Mouse (Mus musculus) C2C12 (cell line): Measurements from ENCODE around the gene Duxf3. TPM values are rescaled to one million over a fixed set of nuclear protein-coding genes. Genes with fewer than 3 reads are reported as not detected.

Source experiments
- H3K27me3 ChIP-seq: one replicate; pipeline ENCODE4 v1.6.1; 2011; ENCODE audit not compliant: control insufficient read depth, insufficient read depth, insufficient read length
- H3K36me3 ChIP-seq: one replicate; pipeline ENCODE4 v1.6.1; 2011; ENCODE audit not compliant: control insufficient read depth, insufficient read depth
- H3K4me3 ChIP-seq: one replicate; pipeline ENCODE4 v1.5.1; 2011; ENCODE audit warnings: mild to moderate bottlenecking, control low read depth; ENCODE audit not compliant: poor library complexity, insufficient read depth, severe bottlenecking
- H3K79me2 ChIP-seq: one replicate; pipeline ENCODE4 v1.6.1; 2011; ENCODE audit not compliant: control insufficient read depth, insufficient read depth
- H3K79me3 ChIP-seq: one replicate; pipeline ENCODE4 v1.6.1; 2011; ENCODE audit warnings: low read depth, control low read depth
- H3ac ChIP-seq: one replicate; pipeline ENCODE3; 2011; ENCODE audit warnings: low read depth; ENCODE audit not compliant: control insufficient read depth, insufficient read length
- CEBPB ChIP-seq: IDR thresholded peaks from one replicate; pipeline ENCODE4 v1.6.1; 2011; ENCODE audit warnings: low read depth, mild to moderate bottlenecking, control low read depth, moderate library complexity
- CTCF ChIP-seq: IDR thresholded peaks from one replicate; pipeline ENCODE4 v1.5.1; 2011; ENCODE audit not compliant: control insufficient read depth, insufficient read depth, insufficient read length
- FOSL1 ChIP-seq: IDR thresholded peaks from one replicate; pipeline ENCODE4 v1.8.0; 2011; ENCODE audit warnings: mild to moderate bottlenecking, low read length; ENCODE audit not compliant: poor library complexity, insufficient read depth, severe bottlenecking
- MAX ChIP-seq: IDR thresholded peaks from one replicate; pipeline ENCODE4 v1.6.1; 2011; ENCODE audit warnings: mild to moderate bottlenecking, control low read depth
- MYOD1 ChIP-seq: IDR thresholded peaks from one replicate; pipeline ENCODE4 v1.6.1; 2011; ENCODE audit warnings: low read depth; ENCODE audit not compliant: control insufficient read depth, insufficient read length
- MYOG ChIP-seq: IDR thresholded peaks from one replicate; pipeline ENCODE4 v1.6.1; 2011; ENCODE audit not compliant: control insufficient read depth, insufficient read length; ENCODE audit errors: extremely low read depth
- USF1 ChIP-seq: IDR thresholded peaks from one replicate; pipeline ENCODE4 v1.6.1; 2011; ENCODE audit warnings: low read depth, mild to moderate bottlenecking, control low read depth, moderate library complexity
- polyA plus RNA-seq: library from polyadenylated mRNA; unstranded; fragments of >200 nt; fragmentation: generic; extraction: Trizol; gene quantifications from one replicate; pipeline ENCODE4 v1.2.1, GENCODE M21; 2012; ENCODE audit warnings: missing spikeins

The Duxf3 gene
- polyA plus RNA-seq, 1 experiment: not detected

DNA sequence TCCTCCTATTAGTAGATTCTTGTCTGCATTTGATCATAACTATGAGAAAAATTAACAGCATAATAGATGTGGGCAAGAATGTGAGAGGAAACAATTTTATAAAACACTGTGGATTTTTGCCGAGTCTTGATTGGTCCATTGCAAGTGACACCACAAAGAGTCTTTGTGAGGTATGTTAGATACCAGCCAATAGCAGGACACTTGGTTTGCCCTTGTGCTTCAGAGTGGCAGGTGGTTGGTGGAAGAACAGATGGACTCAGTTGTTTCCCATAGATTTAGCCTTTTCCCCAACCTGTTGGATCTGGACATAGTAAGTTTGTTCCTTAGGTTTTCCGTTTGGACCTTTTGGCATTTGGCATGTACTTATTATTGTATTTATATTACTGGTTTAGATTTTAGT, 21.3 kb downstream of the Duxf3 start:
- no peaks in the 10 kb centered on the region for H3K79me2 ChIP-seq
- H3K27me3 ChIP-seq: peaks cover 3% of the 10 kb centered on the region
- no peaks in the 10 kb centered on the region for H3K36me3 ChIP-seq
- H3ac ChIP-seq: no peak overlapping the region
- no peak overlapping the region for H3K4me3 ChIP-seq
- no peaks in the 10 kb centered on the region for H3K79me3 ChIP-seq
- TF ChIP-seq MYOG: no peak
- TF ChIP-seq MAX: no peak
- TF ChIP-seq MYOD1: no peak
- TF ChIP-seq CEBPB: no peak
- no peak for TF ChIP-seq FOSL1
- TF ChIP-seq CTCF: no peak
- no peak for TF ChIP-seq USF1

DNA sequence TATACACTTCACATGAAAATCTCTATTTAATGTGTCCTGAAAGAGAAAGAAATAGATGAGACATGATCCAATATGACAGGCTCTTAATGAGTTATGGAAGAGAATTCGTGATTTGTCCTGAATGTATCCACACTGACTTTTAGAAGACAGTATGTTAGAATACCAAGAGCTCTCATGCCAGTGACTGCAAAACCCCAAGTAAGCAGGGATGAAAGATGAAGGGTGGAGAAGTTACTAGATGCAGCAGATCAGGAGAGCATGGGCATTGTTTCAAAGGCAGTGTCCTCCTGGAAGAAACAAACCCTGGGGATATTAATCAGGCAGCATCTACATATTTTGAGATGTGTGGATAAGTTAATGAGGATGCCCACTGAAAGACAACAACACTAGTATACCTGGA, 22.0 kb downstream of the Duxf3 start:
- H3K36me3 ChIP-seq: no peaks in the 10 kb centered on the region
- H3K79me2 ChIP-seq: no peaks in the 10 kb centered on the region
- TF ChIP-seq USF1 (no peak), MAX (no peak), MYOD1 (no peak), FOSL1 (no peak), MYOG (no peak), CTCF (no peak), CEBPB (no peak)
- no peak overlapping the region for H3K4me3 ChIP-seq
- no peak overlapping the region for H3ac ChIP-seq
- peaks cover 3% of the 10 kb centered on the region for H3K27me3 ChIP-seq
- H3K79me3 ChIP-seq: no peaks in the 10 kb centered on the region

DNA sequence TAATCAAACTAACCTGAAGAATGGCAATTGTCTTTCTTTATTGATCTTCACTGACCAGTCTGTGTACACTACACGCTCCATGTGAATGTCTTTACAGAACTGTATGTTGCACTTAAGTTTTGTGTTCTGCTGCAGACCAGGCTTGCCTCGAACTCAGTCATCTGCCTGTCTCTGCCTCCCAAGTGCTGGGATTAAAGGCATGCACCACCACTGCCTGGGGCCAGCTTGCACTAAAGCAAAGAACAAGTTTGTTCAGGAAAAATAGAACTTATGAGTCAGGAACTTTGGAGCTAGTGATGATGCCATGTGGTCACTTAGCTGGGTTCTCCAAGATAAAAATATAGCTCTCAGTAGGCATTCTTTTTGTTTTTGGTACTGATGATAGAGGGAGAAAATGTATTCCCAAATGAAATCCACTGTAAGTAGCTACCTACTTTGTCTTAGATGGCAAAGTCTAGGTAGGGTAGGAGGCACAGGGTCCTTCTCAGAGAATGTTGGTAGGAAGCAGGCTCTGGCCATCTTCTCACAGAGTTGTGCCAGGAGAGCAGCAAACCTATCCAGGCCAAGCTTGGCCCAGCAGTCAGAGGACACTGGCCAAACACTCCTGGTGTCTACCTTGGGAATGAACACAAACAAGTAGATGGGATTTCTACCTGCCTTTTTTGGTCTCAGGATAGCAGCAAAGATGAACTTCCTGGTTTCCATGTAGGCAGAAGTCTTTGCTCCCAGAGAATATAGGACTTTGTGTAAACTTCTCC, 22.6 kb downstream of the Duxf3 start:
- no peak overlapping the region for H3K4me3 ChIP-seq
- no peaks in the 10 kb centered on the region for H3K36me3 ChIP-seq
- no peak overlapping the region for H3ac ChIP-seq
- no peaks in the 10 kb centered on the region for H3K79me3 ChIP-seq
- peaks cover 3% of the 10 kb centered on the region for H3K27me3 ChIP-seq
- no peaks in the 10 kb centered on the region for H3K79me2 ChIP-seq
- TF ChIP-seq FOSL1 (no peak), CEBPB (no peak), MYOD1 (no peak), USF1 (no peak), CTCF (no peak), MYOG (no peak), MAX (no peak)

- H3ac ChIP-seq: no peak overlapping the region
- no peaks in the 10 kb centered on the region for H3K79me2 ChIP-seq
- no peak for TF ChIP-seq MYOD1
- TF ChIP-seq CEBPB: no peak
- no peak for TF ChIP-seq MYOG
- TF ChIP-seq CTCF: no peak
- H3K79me3 ChIP-seq: no peaks in the 10 kb centered on the region
- no peak overlapping the region for H3K4me3 ChIP-seq
- no peaks in the 10 kb centered on the region for H3K27me3 ChIP-seq
- H3K36me3 ChIP-seq: no peaks in the 10 kb centered on the region
These were observed 25.7 kb downstream of the Duxf3 start for GRCm38 (mm10) chr10:58206639-58207404.

- TF ChIP-seq CTCF: no peak
- TF ChIP-seq MAX: no peak
- no peak for TF ChIP-seq MYOG
- no peak for TF ChIP-seq FOSL1
- no peak for TF ChIP-seq CEBPB
- TF ChIP-seq MYOD1: no peak
- Histone ChIP-seq H3ac (no peak overlapping the region), H3K4me3 (no peak overlapping the region), H3K36me3 (no peaks in the 10 kb centered on the region), H3K79me2 (no peaks in the 10 kb centered on the region), H3K79me3 (no peaks in the 10 kb centered on the region), H3K27me3 (no peaks in the 10 kb centered on the region)
These were observed 26.5 kb downstream of the Duxf3 start for GRCm38 (mm10) chr10:58205986-58206385.

Other genes with a start within 250 kb of the Duxf3 start
- gene AW822073, start 7.7 kb downstream of the Duxf3 start, polyA plus RNA-seq: not detected
- not detected for gene Gm4981, start 4.0 kb upstream of the Duxf3 start, polyA plus RNA-seq
- gene Gcc2, start 22.8 kb upstream of the Duxf3 start, polyA plus RNA-seq: 4.1 TPM
- gene Lims1, start 90.8 kb upstream of the Duxf3 start, polyA plus RNA-seq: 20.9 TPM
- gene Ranbp2, start 214.2 kb upstream of the Duxf3 start, polyA plus RNA-seq: 8.4 TPM